Mouse (Mus musculus): Measurements from ENCODE around the gene Ppfibp2. TPM values are rescaled to one million over a fixed set of nuclear protein-coding genes. Genes with fewer than 3 reads are reported as not detected.
A peak's percentile ranks its signal among the peaks of the same experiment; 100 is the strongest.

Ppfibp2 gene
- polyA plus RNA-seq, 1 experiment from 2014 or later: 3.9 TPM

DNA sequence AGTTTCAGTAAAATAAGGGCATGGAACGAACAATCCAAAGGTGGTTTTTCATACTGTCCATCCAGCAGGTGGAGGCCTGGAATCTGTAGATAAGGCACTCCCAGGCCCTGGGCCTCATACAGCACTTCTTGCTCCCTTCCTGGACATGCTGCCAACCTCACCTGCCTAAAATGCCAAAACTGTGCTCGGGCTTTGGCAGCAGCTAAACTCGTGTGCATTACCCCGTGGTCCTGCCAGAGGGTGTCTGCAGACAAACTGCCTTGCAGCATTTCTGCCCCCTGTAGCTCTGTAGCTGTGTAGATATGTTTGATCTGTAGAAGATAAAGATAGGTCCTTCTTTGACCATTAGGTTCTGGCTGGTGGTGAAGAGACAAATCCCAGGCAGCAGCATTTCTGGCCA is 26.0 kb upstream of the Ppfibp2 start:
- Histone ChIP-seq H3K36me3 (replicated peaks; ENCODE audit: control insufficient read depth, insufficient read depth) (no peaks in the 10 kb centered on the region), H3K27me3 (ENCODE audit: control insufficient read depth, insufficient read depth, low read length) (no peaks in the 10 kb centered on the region), H3K4me3 (replicated peaks; ENCODE audit: low read length) (no peak overlapping the region), H3K4me1 (replicated peaks; ENCODE audit: control insufficient read depth, insufficient read depth, low read length) (no peaks in the 10 kb centered on the region), H3K27ac (no peak overlapping the region), H3K9ac (no peak overlapping the region), H3K9me3 (ENCODE audit: control insufficient read depth, low read length) (no peaks in the 10 kb centered on the region), H3K4me2 (replicated peaks) (no peak overlapping the region)
- 74% methylated on average over 4 of the region's 4 CpGs for WGBS
- DNase-seq (ENCODE audit: low spot score): no peak
- no peak for ATAC-seq (ENCODE audit: low FRiP score)

- H3K27me3 ChIP-seq (ENCODE audit: control insufficient read depth, insufficient read depth, low read length): no peaks in the 10 kb centered on the region
- ATAC-seq (ENCODE audit: low FRiP score) (no peak), DNase-seq (ENCODE audit: low spot score) (no peak)
- no peak overlapping the region for H3K4me2 ChIP-seq (replicated peaks)
- no peak overlapping the region for H3K9ac ChIP-seq
- no peak overlapping the region for H3K4me3 ChIP-seq (replicated peaks; ENCODE audit: low read length)
- H3K36me3 ChIP-seq (replicated peaks; ENCODE audit: control insufficient read depth, insufficient read depth): no peaks in the 10 kb centered on the region
- no peaks in the 10 kb centered on the region for H3K9me3 ChIP-seq (ENCODE audit: control insufficient read depth, low read length)
- H3K4me1 ChIP-seq (replicated peaks; ENCODE audit: control insufficient read depth, insufficient read depth, low read length): no peaks in the 10 kb centered on the region
- 60% methylated on average over 2 of the region's 2 CpGs for WGBS
- no peak overlapping the region for H3K27ac ChIP-seq
Observed at GRCm38 (mm10) chr7:107573856-107574255, 21.2 kb upstream of the Ppfibp2 start.

- H3K4me2 ChIP-seq (replicated peaks): no peak overlapping the region
- DNase-seq (ENCODE audit: low spot score): no peak
- no peak overlapping the region for H3K9ac ChIP-seq
- no peak overlapping the region for H3K27ac ChIP-seq
- H3K36me3 ChIP-seq (replicated peaks; ENCODE audit: control insufficient read depth, insufficient read depth): no peaks in the 10 kb centered on the region
- H3K4me3 ChIP-seq (replicated peaks; ENCODE audit: low read length): no peak overlapping the region
- no peaks in the 10 kb centered on the region for H3K27me3 ChIP-seq (ENCODE audit: control insufficient read depth, insufficient read depth, low read length)
- no peaks in the 10 kb centered on the region for H3K4me1 ChIP-seq (replicated peaks; ENCODE audit: control insufficient read depth, insufficient read depth, low read length)
- no peak for ATAC-seq (ENCODE audit: low FRiP score)
- WGBS: 78% methylated on average over 3 of the region's 3 CpGs
- no peaks in the 10 kb centered on the region for H3K9me3 ChIP-seq (ENCODE audit: control insufficient read depth, low read length)
Observed at GRCm38 (mm10) chr7:107574276-107574675, 20.7 kb upstream of the Ppfibp2 start.

- peak; percentile 39 for DNase-seq (ENCODE audit: low spot score)
- H3K27me3 ChIP-seq (ENCODE audit: control insufficient read depth, insufficient read depth, low read length): 0 out of 2 replicates have a peak, but pooled peaks cover 6% of the 10 kb centered on the region
- H3K27ac ChIP-seq: no peak overlapping the region
- ATAC-seq (ENCODE audit: low FRiP score): peak; percentile 38
- no peak overlapping the region for H3K4me3 ChIP-seq (replicated peaks; ENCODE audit: low read length)
- no peaks in the 10 kb centered on the region for H3K9me3 ChIP-seq (ENCODE audit: control insufficient read depth, low read length)
- H3K4me2 ChIP-seq (replicated peaks): no peak overlapping the region
- H3K9ac ChIP-seq: no peak overlapping the region
- peaks cover 9% of the 10 kb centered on the region; the same call in 1 of the 2 replicates for H3K4me1 ChIP-seq (replicated peaks; ENCODE audit: control insufficient read depth, insufficient read depth, low read length)
- H3K36me3 ChIP-seq (replicated peaks; ENCODE audit: control insufficient read depth, insufficient read depth): no peaks in the 10 kb centered on the region
- 27% methylated on average over 2 of the region's 2 CpGs for WGBS
Observed at GRCm38 (mm10) chr7:107592641-107593040, 2.4 kb upstream of the Ppfibp2 start.

- H3K36me3 ChIP-seq (replicated peaks; ENCODE audit: control insufficient read depth, insufficient read depth): no peaks in the 10 kb centered on the region
- H3K27ac ChIP-seq: no peak overlapping the region
- ATAC-seq (ENCODE audit: low FRiP score) (no peak), DNase-seq (ENCODE audit: low spot score) (no peak)
- H3K9ac ChIP-seq: no peak overlapping the region
- peaks cover 9% of the 10 kb centered on the region; the same call in 1 of the 2 replicates for H3K4me1 ChIP-seq (replicated peaks; ENCODE audit: control insufficient read depth, insufficient read depth, low read length)
- WGBS: 36% methylated on average over 7 of the region's 7 CpGs
- H3K9me3 ChIP-seq (ENCODE audit: control insufficient read depth, low read length): no peaks in the 10 kb centered on the region
- H3K27me3 ChIP-seq (ENCODE audit: control insufficient read depth, insufficient read depth, low read length): 0 out of 2 replicates have a peak, but pooled peaks cover 6% of the 10 kb centered on the region
- peak overlapping the region; percentile 88 for H3K4me2 ChIP-seq (replicated peaks)
- peak overlapping the region; percentile 40; the same call in 1 of the 2 replicates for H3K4me3 ChIP-seq (replicated peaks; ENCODE audit: low read length)
Observed at GRCm38 (mm10) chr7:107593904-107594303, 1.1 kb upstream of the Ppfibp2 start.

- peak; percentile 69; the same call in 1 of the 2 replicates for ATAC-seq (ENCODE audit: low FRiP score)
- DNase-seq (ENCODE audit: low spot score): peak; percentile 63
- H3K4me2 ChIP-seq (replicated peaks): peak overlapping the region; percentile 88
- H3K27ac ChIP-seq: no peak overlapping the region
- no peaks in the 10 kb centered on the region for H3K9me3 ChIP-seq (ENCODE audit: control insufficient read depth, low read length)
- H3K36me3 ChIP-seq (replicated peaks; ENCODE audit: control insufficient read depth, insufficient read depth): no peaks in the 10 kb centered on the region
- peaks cover 9% of the 10 kb centered on the region; the same call in 1 of the 2 replicates for H3K4me1 ChIP-seq (replicated peaks; ENCODE audit: control insufficient read depth, insufficient read depth, low read length)
- H3K4me3 ChIP-seq (replicated peaks; ENCODE audit: low read length): peak overlapping the region; percentile 40
- 1% methylated on average over 16 of the region's 16 CpGs for WGBS
- peak overlapping the region; percentile 63 for H3K9ac ChIP-seq
- H3K27me3 ChIP-seq (ENCODE audit: control insufficient read depth, insufficient read depth, low read length): 0 out of 2 replicates have a peak, but pooled peaks cover 6% of the 10 kb centered on the region
Observed at GRCm38 (mm10) chr7:107594325-107594856, 616 bp upstream of the Ppfibp2 start.

DNA sequence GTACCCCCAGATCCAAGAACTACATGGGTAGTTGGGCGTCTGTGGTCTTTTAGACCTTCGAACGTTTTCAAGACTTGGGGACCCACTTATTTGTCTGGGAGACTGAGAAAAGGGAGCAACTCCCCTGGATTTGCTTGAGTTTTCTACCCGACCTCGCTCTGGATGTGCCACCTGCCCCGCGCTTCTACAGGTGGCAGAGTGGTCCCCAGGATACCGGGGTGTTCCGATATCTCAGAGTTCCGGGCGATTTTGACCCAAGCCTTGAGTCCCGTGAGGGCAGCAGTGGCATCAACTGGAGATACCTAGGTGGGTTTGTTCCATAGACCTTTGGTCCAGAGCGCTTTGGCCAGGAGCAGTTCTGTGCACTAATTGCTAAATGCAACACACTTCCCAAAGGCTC is 419 bp downstream of the Ppfibp2 start:
- Histone ChIP-seq H3K9ac (peak overlapping the region; percentile 63), H3K27me3 (ENCODE audit: control insufficient read depth, insufficient read depth, low read length) (0 out of 2 replicates have a peak, but pooled peaks cover 6% of the 10 kb centered on the region), H3K4me3 (replicated peaks; ENCODE audit: low read length) (peak overlapping the region; percentile 40), H3K4me2 (replicated peaks) (peak overlapping the region; percentile 88), H3K27ac (no peak overlapping the region), H3K4me1 (replicated peaks; ENCODE audit: control insufficient read depth, insufficient read depth, low read length) (peaks cover 9% of the 10 kb centered on the region; the same call in 1 of the 2 replicates), H3K36me3 (replicated peaks; ENCODE audit: control insufficient read depth, insufficient read depth) (no peaks in the 10 kb centered on the region), H3K9me3 (ENCODE audit: control insufficient read depth, low read length) (no peaks in the 10 kb centered on the region)
- no peak; the same call in 1 of the 2 replicates for ATAC-seq (ENCODE audit: low FRiP score)
- 18% methylated on average over 13 of the region's 13 CpGs for WGBS
- no peak for DNase-seq (ENCODE audit: low spot score)

- Histone ChIP-seq H3K4me1 (replicated peaks; ENCODE audit: control insufficient read depth, insufficient read depth, low read length) (peaks cover 9% of the 10 kb centered on the region; the same call in 1 of the 2 replicates), H3K4me3 (replicated peaks; ENCODE audit: low read length) (no peak overlapping the region), H3K9me3 (ENCODE audit: control insufficient read depth, low read length) (no peaks in the 10 kb centered on the region), H3K27me3 (ENCODE audit: control insufficient read depth, insufficient read depth, low read length) (0 out of 2 replicates have a peak, but pooled peaks cover 6% of the 10 kb centered on the region), H3K4me2 (replicated peaks) (no peak overlapping the region), H3K9ac (no peak overlapping the region), H3K36me3 (replicated peaks; ENCODE audit: control insufficient read depth, insufficient read depth) (no peaks in the 10 kb centered on the region), H3K27ac (no peak overlapping the region)
- DNase-seq (ENCODE audit: low spot score) (no peak), ATAC-seq (ENCODE audit: low FRiP score) (no peak)
Observed at GRCm38 (mm10) chr7:107596753-107597152, 1.7 kb downstream of the Ppfibp2 start.

DNA sequence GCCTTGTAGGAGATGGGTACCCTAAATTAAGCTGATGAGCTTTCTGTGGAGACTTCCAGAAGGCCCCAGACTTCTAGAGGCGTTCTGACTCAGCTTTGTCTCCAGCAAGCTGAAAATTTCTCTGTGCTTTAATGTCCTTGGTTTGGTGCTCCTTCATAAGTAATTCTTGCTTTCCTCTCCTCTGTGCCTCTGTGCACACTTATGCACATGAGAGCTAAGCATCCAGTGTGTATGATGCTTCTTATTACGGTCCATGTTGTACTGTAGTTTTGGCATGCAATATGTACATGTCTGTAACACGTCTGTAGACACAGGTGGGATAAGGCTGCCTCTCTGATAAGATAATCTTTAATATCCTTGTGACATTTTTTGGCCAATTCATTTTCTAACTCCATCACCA is 2.9 kb downstream of the Ppfibp2 start:
- WGBS: 94% methylated on average over 3 of the region's 3 CpGs
- H3K9ac ChIP-seq: no peak overlapping the region
- no peak overlapping the region for H3K4me2 ChIP-seq (replicated peaks)
- no peaks in the 10 kb centered on the region for H3K36me3 ChIP-seq (replicated peaks; ENCODE audit: control insufficient read depth, insufficient read depth)
- no peak for DNase-seq (ENCODE audit: low spot score)
- H3K4me1 ChIP-seq (replicated peaks; ENCODE audit: control insufficient read depth, insufficient read depth, low read length): peaks cover 9% of the 10 kb centered on the region; the same call in 1 of the 2 replicates
- H3K27ac ChIP-seq: no peak overlapping the region
- no peaks in the 10 kb centered on the region for H3K9me3 ChIP-seq (ENCODE audit: control insufficient read depth, low read length)
- ATAC-seq (ENCODE audit: low FRiP score): no peak
- H3K4me3 ChIP-seq (replicated peaks; ENCODE audit: low read length): no peak overlapping the region
- H3K27me3 ChIP-seq (ENCODE audit: control insufficient read depth, insufficient read depth, low read length): 0 out of 2 replicates have a peak, but pooled peaks cover 6% of the 10 kb centered on the region
